Mouse (Mus musculus) frontal cortex, postnatal 10 days (tissue): ENCODE measurements at regions not wholly inside any gene's neighbourhood (a gene's known extent, or its start where the extent isn't known, plus 50 kb on each side); places are given as distances from the start of the nearest gene placed in this dataset.
A peak's percentile ranks its signal among the peaks of the same experiment; 100 is the strongest.
"Not testable (repeated sequence)": the region's sequence is repeated elsewhere in the genome, so short reads cannot be mapped to it uniquely, and the experiment has no call there.

Experiments used
- DNase-seq, 2 experiments: peaks; one replicate each; pipeline ENCODE4 v3.0.0; 2022; ENCODE audit warnings: low spot score in 2 of 2, mixed read lengths in 1 of 2

DNA sequence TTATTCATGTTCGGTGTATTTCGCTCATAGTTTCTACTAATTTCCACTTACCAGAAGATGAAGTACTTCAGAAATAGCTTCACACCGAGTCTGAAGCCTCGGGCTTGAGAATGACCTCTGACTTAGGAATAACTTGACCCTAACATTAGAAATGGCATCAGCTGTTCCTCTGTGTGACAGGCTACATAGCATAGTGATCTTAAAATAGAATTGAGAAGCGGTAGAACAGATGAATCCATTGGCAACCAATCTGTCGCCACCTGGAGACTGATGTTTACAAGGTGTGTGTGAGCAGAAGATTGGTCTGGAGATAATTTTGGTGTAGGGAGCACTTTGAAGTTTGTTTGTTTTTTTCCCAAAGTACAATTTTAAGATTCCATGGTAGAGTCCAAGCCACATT, 60.9 kb upstream of the Ahi1 start:
- DNase-seq = no peak

- DNase-seq = no peak
Observed at GRCm38 (mm10) chr10:20883618-20884017, 68.7 kb upstream of the Ahi1 start.

- no peak for DNase-seq
Observed at GRCm38 (mm10) chr10:20882599-20882998, 69.7 kb upstream of the Ahi1 start.

DNA sequence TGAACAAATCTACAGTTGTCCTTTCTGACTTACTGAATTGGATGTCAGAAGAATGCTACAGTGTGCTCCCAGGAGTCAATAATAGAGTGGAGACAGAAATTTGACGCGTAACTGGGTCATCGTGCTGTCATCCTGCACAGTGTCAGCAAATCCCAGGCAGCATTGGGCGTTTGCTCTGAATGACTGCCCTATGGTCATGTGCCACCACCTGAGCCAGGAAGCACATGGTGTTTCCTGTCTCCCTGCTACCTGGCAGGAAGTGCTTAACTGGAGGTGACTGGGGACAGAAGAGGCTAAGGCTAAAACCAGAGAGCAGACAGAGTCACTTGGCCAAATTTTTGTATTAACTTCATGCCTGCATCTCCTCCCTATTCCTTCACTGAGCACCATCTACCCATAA, 72.1 kb upstream of the Ahi1 start:
- DNase-seq = no peak

DNA sequence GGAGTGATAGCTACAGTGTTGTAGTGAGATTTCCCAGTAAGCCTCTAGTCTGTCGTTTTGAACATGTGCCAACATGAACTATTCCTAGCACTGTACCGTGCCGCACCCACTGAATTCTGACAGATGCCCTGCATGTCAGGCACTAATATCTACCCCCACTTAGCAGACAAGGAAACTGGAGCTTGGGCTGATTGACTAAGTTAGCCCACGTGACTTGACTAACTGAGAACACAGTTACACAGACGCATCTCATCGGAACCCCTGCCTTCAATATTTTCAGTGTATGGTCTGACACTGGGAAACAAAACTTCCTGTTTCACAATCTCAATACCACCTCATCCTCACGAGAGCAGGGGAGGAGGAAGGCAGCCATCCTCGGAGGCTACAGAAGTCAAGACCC, 72.9 kb upstream of the Ahi1 start:
- no peak for DNase-seq

DNA sequence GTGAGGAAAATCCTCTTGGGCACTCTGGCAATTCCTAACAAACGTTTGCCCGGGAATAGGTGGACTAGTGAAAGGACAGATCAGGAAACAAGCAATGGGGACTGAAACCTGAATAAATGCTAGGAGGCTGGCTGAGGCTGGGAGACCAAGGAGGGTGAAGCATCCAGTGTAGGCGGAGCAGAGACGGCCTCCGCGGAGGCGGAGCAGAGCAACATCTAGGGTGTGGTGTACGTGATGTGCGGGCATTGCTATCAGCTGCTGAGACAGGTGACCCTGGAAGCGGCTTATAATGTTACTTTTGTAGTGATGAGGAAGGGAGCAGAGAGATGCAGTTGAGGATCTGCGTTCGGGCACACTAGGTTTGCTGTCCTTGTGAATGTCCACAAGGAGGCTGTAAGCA, 85.3 kb upstream of the Ahi1 start:
- DNase-seq = no peak

DNA sequence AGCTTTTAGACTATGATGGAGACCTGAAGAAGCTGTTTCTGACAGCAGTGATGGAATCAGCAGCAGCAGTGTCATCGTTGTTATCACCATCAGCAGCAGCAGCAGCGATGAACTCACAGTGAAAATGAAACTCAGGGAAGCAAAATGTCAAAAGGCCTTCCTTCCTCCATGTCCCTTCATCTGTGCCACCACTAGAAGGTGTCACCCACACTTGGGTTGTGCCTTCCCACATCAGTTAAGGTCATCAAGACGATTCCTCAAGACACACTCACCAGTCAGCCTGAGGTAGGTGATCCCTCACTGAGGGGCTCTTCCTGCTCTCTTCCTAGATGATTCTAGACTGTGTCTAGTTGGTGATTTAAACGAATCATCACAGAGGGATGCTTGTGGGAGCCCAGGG, 87.3 kb upstream of the Ahi1 start:
- no peak for DNase-seq

GRCm38 (mm10) chr10:20857413-20857812, 94.9 kb upstream of the Ahi1 start:
- no peak for DNase-seq

DNA sequence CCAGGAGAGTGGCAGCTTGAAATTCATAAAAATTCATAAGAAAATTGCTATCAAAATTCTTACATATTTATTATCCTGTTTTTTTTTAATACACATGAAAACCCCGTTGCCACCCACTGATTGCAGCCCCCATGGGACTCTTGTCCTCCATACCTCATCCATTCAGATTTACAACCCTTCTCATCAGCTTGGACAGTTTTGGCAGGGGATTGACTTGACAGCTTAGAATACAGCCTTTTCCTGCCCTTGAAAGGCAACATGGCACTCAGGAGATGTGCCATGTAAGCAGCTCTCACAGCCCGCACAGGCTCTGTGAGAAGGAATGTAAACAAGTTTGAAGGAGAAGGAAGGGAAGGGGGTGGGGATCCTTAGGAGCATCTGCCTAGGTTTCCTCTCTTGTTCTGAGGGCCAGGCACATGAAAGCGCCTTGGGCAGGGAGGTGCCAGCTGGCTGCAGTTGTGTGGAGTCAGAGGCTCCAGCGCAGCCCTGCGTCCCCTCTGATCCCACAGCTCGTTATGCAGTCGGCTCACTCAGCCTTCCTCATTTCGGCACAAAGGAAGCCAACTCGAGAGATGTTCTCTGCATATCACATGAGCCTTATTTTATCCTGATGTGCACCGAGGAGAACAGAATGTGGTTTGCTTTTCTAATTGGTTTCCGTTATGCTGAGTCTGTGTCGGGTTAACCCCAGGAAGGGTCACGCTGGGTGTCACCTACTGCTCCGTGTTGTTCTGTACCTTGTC, 97.6 kb upstream of the Ahi1 start:
- peak; percentile 37 to 40 for DNase-seq

DNA sequence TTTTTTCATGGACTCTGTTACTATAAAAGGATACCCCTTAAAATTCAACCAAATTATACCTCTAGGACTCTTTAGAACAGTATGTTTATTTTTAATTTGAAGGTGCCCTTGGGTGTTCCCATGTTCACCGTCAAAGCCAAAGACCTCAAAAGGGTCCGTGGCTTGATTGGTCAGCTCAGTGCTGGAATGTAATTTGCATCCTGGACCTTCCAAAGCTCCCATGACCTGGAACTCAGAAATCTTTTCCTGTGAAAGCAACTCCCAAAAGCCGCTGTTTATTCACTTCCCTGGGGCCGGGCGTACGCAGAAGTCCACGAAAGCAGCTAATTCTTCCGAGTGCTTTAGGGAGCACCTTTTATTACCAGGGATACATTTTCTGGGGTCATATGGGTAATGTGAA, 105.1 kb upstream of the Ahi1 start:
- DNase-seq = no peak

DNA sequence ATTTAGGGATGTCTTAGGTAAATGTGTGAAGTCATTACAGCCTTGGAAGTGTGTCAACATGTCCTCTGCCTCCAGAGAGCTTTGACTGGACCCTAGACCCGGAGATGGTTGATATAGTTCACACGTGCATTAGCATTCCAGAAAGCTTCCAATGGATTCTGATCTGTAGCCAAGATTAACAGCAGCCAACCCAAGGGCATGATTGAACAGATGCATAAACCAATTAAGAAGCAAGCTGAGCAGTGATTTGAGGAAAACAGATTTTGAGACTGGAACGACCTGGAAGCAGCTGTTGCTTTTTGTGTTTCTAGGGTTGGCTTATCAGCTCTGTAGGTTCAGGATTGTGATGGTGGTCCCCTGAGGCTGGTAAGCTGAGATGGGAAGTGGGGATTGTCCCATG, 109.1 kb upstream of the Ahi1 start:
- no peak for DNase-seq

- DNase-seq = no peak
Observed at GRCm38 (mm10) chr10:20842131-20842530, 110.2 kb upstream of the Ahi1 start.

DNA sequence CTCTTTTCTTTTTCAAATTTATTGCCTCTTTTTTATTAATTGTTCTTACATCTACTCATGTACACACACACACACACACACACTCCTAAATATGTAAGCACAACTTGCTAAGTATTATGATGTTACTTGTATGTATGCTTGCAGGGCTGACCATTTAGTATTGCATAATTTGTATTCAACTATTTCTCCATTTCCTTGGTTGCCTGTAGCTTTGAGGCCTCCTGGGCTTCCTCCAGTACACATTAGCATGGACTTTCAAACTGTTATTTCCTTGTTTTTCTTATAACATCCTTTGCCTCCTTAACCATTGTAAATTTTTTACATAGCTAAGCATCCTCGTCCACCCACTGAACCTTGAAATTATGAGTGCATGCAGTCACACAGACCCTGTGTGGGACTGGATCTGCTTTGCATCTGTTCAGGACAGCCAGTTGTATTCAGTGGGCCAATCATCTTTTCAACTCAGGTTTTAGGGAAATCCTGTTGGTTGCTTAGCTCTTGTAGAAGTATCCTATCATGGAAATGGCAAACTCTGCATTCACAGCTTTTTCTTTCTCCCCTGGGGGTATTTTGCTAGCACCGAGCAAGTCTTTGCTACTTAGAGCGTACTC, 110.8 kb upstream of the Ahi1 start:
- no peak for DNase-seq

GRCm38 (mm10) chr10:20838685-20839425, 113.5 kb upstream of the Ahi1 start:
- no peak for DNase-seq

DNA sequence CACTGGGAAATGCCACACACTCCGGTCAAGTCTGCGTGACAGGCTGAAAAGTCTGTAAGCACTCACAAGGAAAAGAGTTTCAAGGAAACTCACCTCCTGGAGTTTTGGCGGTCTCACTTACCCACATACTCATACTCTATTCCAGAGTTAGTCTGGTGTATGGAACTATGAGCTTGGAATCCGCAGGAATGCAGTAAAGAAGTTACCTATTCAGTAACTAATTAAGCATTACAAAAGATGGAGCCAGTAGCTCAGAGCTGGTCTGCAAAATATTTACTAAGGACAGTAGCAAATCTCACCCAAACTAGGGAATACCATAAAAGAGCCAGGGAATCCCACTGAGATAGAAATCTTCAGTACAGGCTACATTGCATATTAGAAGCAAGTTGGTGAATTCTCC, 111.9 kb upstream of the Pde7b start:
- DNase-seq = not testable (repeated sequence)

DNA sequence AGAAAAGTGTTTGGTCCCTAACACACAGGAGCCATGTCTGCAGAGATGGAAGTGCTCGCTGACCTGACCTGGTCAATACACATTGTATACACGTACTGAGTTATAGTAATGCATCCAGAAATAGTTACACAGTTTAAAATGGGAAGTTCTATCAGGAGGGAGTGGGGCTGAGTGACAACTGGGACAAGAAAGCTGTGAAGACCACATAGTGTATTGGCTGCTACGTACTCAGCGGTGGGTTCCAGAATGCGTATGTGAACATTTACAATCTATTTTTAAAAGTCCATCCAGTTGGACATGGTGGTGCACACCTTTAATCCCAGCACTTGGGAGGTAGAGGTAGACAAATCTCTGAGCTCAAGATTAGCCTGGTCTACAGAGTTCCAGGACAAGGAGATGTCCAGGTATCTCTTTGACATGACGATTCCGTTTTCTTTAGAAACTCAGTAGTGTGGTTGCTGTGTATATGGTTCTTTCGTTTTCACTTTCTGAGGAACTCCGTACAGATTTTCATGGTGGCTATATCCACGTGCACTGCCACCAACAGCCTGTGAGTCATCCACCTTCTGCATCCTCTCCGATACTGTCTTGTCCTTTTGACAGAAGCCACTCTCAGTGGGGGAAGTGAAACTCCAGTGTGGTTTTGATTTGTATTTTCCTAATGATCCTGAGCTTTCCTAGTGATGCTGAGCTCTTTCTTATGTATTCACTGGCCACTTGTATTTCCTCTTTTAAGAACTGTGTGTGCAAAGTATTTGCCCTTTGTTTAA, 110.1 kb upstream of the Pde7b start:
- DNase-seq = no peak

- no peak for DNase-seq
Observed at GRCm38 (mm10) chr10:20828304-20828703, 103.4 kb upstream of the Pde7b start.

DNA sequence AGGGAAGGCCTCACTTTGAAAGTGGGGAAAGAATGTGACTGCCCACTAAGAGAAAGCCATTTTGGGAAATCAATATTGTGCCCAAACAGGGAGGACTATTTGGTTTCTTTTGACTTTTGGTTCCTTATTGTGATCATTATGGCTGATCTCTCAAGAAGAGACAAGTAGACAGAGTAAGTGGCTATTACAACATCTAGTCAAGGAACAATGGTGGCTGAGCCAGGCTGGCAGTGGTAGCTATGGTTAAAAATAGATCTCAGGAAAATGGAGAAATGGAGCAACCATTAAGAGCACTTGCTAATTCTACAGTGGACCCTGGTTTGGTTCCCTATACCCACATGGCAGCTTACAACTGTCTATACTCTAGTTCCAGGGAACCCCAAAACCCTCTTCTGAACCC, 102.6 kb upstream of the Pde7b start:
- DNase-seq = no peak

DNA sequence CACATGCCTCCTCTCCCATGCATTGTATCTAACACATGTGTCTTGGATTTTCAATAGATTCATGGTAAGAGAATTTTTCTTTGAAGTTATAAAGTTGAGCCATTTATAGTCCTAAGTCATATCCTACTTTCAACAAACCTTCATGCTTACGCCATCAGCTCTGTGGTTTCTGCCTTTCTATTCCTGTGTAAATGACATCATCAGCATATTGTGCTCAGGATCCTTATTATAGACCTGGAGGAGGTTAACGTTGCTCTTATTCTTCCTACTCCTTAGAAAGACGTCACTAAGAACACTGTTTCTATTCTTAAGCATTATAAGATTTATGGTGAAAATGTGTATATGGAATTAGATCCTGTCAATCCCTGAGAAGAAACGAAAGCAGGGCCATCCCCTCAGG, 93.7 kb upstream of the Pde7b start:
- no peak for DNase-seq

DNA sequence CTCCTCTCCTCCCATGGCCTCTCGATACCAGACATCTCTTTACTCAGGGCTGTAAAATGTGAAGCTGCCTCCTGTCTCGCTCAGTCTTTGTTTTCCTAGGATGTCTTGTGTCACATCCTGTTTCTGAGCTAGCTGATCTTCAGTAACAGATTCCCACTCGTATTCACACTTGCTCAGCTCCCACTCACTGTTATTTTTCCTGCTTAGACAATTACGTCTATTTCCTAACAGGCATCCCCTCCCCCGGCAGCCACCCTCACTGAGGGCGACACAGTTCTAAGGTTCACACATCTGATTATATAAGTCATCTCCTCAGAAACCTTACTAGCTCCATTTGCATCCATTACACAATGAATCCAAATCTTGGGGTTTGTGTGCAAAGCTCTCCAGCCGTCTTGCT, 74.9 kb upstream of the Pde7b start:
- no peak for DNase-seq

GRCm38 (mm10) chr10:20798400-20798799, 73.5 kb upstream of the Pde7b start:
- no peak for DNase-seq

DNA sequence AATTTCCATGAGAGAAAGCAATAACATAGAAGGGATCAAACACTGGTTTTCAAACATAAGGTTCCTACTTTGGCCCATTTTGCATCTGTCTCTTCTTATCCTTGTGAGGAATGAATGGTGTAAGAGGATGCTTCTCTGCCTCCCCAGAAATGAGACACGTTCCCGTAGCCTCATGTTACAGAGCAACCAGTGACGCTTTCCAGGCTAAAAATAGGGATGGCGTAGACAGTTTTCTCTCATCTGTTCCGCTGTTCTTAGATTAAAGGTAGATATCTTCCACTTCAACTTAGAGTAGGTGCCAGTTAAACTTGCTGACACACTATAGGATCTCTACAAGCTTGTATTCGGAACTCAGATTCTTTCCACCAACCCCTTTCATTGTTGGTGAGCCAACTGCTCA, 69.1 kb upstream of the Pde7b start:
- DNase-seq = no peak
